Mouse (Mus musculus) lung, embryonic 14.5 days (tissue): ENCODE measurements at regions not wholly inside any gene's neighbourhood (a gene's known extent, or its start where the extent isn't known, plus 50 kb on each side); places are given as distances from the start of the nearest gene placed in this dataset.
A peak's percentile ranks its signal among the peaks of the same experiment; 100 is the strongest.
"Not testable (repeated sequence)": the region's sequence is repeated elsewhere in the genome, so short reads cannot be mapped to it uniquely, and the experiment has no call there.

Experiments
- ATAC-seq: fragments of 200-750 bp; cut with Nextera tagmentation; 2 replicates; pipeline ENCODE4 v1.8.0; 2017; ENCODE audit warnings: mild to moderate bottlenecking, moderate TSS enrichment, moderate library complexity; ENCODE audit not compliant: insufficient read depth
- DNase-seq: peaks from one replicate; pipeline ENCODE4 v3.0.0-alpha.2; 2015
- H3K27ac ChIP-seq: fragments of 300-500 bp; sonication (generic); 2 replicates; pipeline ENCODE4 v1.5.1; 2014; ENCODE audit warnings: low read depth, mild to moderate bottlenecking, moderate library complexity
- H3K27me3 ChIP-seq: fragments of 300-500 bp; sonication (generic); 2 replicates; pipeline ENCODE4 v1.6.1; 2014; ENCODE audit warnings: low read length, control low read depth; ENCODE audit not compliant: insufficient read depth
- H3K36me3 ChIP-seq: fragments of 300-500 bp; sonication (generic); 2 replicates; pipeline ENCODE4 v1.6.1; 2014; ENCODE audit warnings: control low read depth; ENCODE audit not compliant: insufficient read depth
- H3K4me1 ChIP-seq: fragments of 300-500 bp; sonication (generic); 2 replicates; pipeline ENCODE4 v1.6.1; 2014; ENCODE audit warnings: antibody characterized with exemption, control low read depth; ENCODE audit not compliant: insufficient read depth
- H3K4me2 ChIP-seq: fragments of 300-500 bp; sonication (generic); 2 replicates; pipeline ENCODE4 v1.6.1; 2014; ENCODE audit warnings: mild to moderate bottlenecking
- H3K4me3 ChIP-seq: fragments of 300-500 bp; sonication (generic); 2 replicates; pipeline ENCODE4 v1.5.1; 2014; ENCODE audit warnings: low read depth, low read length
- H3K9ac ChIP-seq: fragments of 300-500 bp; sonication (generic); 2 replicates; pipeline ENCODE4 v1.6.1; 2014
- H3K9me3 ChIP-seq: fragments of 300-500 bp; sonication (generic); 2 replicates; pipeline ENCODE4 v1.6.1; 2016; ENCODE audit warnings: low read depth, low read length, control low read depth
- CTCF ChIP-seq: IDR thresholded peaks from 2 replicates; pipeline ENCODE4 v1.5.1; 2016; ENCODE audit warnings: antibody characterized with exemption, low read depth
- WGBS: fragments of 180-500 bp; shearing (Covaris S2); extraction: QIAGEN DNeasy Blood & Tissue Kit; methylation state at CpG from one replicate; pipeline ENCODE4 v1.1.7; 2014; 5-methylcytosine and 5-hydroxymethylcytosine counted together

GRCm38 (mm10) chr11:31551614-31552271 is 119.9 kb downstream of the Bod1 start:
- Histone ChIP-seq H3K4me1 (peaks cover 7% of the 10 kb centered on the region; the same call in 1 of the 2 replicates), H3K9ac (no peak overlapping the region), H3K4me3 (no peak overlapping the region), H3K9me3 (no peaks in the 10 kb centered on the region), H3K27me3 (no peaks in the 10 kb centered on the region), H3K4me2 (no peak overlapping the region), H3K36me3 (no peaks in the 10 kb centered on the region), H3K27ac (peak overlapping the region; percentile 56; the same call in 1 of the 2 replicates)
- DNase-seq (no peak), ATAC-seq (peak; percentile 26; the same call in 1 of the 2 replicates)
- TF ChIP-seq CTCF, result no peak
- WGBS, result 61% methylated on average over 10 of the region's 10 CpGs

GRCm38 (mm10) chr11:31550747-31551613 is 120.7 kb downstream of the Bod1 start:
- DNase-seq (peak; percentile 71), ATAC-seq (peak; percentile 90)

GRCm38 (mm10) chr11:31545514-31545913 is 126.2 kb downstream of the Bod1 start:
- not testable (repeated sequence) for H3K36me3 ChIP-seq, H3K27me3 ChIP-seq, H3K9me3 ChIP-seq, H3K4me1 ChIP-seq, ATAC-seq, H3K4me2 ChIP-seq, DNase-seq, H3K9ac ChIP-seq, H3K4me3 ChIP-seq, H3K27ac ChIP-seq
- 81% methylated on average over 10 of the region's 10 CpGs for WGBS

More at GRCm38 (mm10) chr11:31550747-31551613, 120.7 kb downstream of the Bod1 start:
- TF ChIP-seq CTCF, result no peak
- H3K9ac ChIP-seq, result no peak overlapping the region
- no peak overlapping the region for H3K4me3 ChIP-seq
- no peaks in the 10 kb centered on the region for H3K27me3 ChIP-seq
- peak overlapping the region; percentile 56; the same call in 1 of the 2 replicates for H3K27ac ChIP-seq
- peaks cover 7% of the 10 kb centered on the region; the same call in 1 of the 2 replicates for H3K4me1 ChIP-seq
- no peaks in the 10 kb centered on the region for H3K36me3 ChIP-seq
- 34% methylated on average over 6 of the region's 6 CpGs for WGBS
- H3K9me3 ChIP-seq, result no peaks in the 10 kb centered on the region
- no peak overlapping the region for H3K4me2 ChIP-seq

GRCm38 (mm10) chr11:31542635-31543219 is 129.0 kb downstream of the Bod1 start:
- no peak for DNase-seq
- H3K9ac ChIP-seq, result no peak overlapping the region
- no peak for ATAC-seq
- no peak overlapping the region for H3K4me2 ChIP-seq
- no peaks in the 10 kb centered on the region for H3K27me3 ChIP-seq
- 69% methylated on average over 8 of the region's 8 CpGs for WGBS
- no peak overlapping the region for H3K4me3 ChIP-seq
- TF ChIP-seq CTCF, result no peak
- H3K36me3 ChIP-seq, result no peaks in the 10 kb centered on the region
- H3K27ac ChIP-seq, result no peak overlapping the region
- H3K9me3 ChIP-seq, result no peaks in the 10 kb centered on the region
- H3K4me1 ChIP-seq, result no peaks in the 10 kb centered on the region

- ATAC-seq, result no peak
- 70% methylated on average over 3 of the region's 3 CpGs for WGBS
- Histone ChIP-seq H3K27ac (no peak overlapping the region), H3K4me3 (no peak overlapping the region), H3K4me1 (no peaks in the 10 kb centered on the region), H3K9me3 (no peaks in the 10 kb centered on the region), H3K27me3 (no peaks in the 10 kb centered on the region), H3K4me2 (no peak overlapping the region), H3K9ac (no peak overlapping the region), H3K36me3 (no peaks in the 10 kb centered on the region)
- no peak for DNase-seq
- TF ChIP-seq CTCF, result no peak
Measured at GRCm38 (mm10) chr11:31541425-31541824, 130.3 kb downstream of the Bod1 start.

- Histone ChIP-seq H3K4me1 (no peaks in the 10 kb centered on the region), H3K27me3 (no peaks in the 10 kb centered on the region), H3K27ac (no peak overlapping the region), H3K9me3 (no peaks in the 10 kb centered on the region), H3K4me2 (no peak overlapping the region), H3K9ac (no peak overlapping the region), H3K36me3 (no peaks in the 10 kb centered on the region), H3K4me3 (no peak overlapping the region)
- TF ChIP-seq CTCF, result no peak
- ATAC-seq, result no peak
- no peak for DNase-seq
Measured at GRCm38 (mm10) chr11:31540816-31541215, 130.9 kb downstream of the Bod1 start.

GRCm38 (mm10) chr11:31531416-31531815 is 140.3 kb downstream of the Bod1 start:
- 86% methylated on average over 2 of the region's 2 CpGs for WGBS
- H3K4me1 ChIP-seq, result no peaks in the 10 kb centered on the region
- no peak overlapping the region for H3K9ac ChIP-seq
- TF ChIP-seq CTCF, result no peak
- H3K9me3 ChIP-seq, result no peaks in the 10 kb centered on the region
- H3K36me3 ChIP-seq, result no peaks in the 10 kb centered on the region
- ATAC-seq (no peak), DNase-seq (no peak)
- no peak overlapping the region for H3K27ac ChIP-seq
- no peak overlapping the region for H3K4me3 ChIP-seq
- H3K27me3 ChIP-seq, result no peaks in the 10 kb centered on the region
- H3K4me2 ChIP-seq, result no peak overlapping the region
